Mouse (Mus musculus) cortical plate, adult 2 months (tissue): ENCODE results near the gene Kbtbd3.

Experiments used
- CTCF ChIP-seq: fragments of 200-500 bp; IDR thresholded peaks from 2 replicates; pipeline ENCODE4 v1.5.1; 2011; ENCODE audit warnings: mild to moderate bottlenecking, control low read depth, low read length; ENCODE audit not compliant: insufficient read depth; ENCODE audit errors: extremely low read depth
- POLR2A ChIP-seq: fragments of 200-500 bp; IDR thresholded peaks from 2 replicates; pipeline ENCODE4 v1.6.1; 2011; ENCODE audit warnings: mild to moderate bottlenecking, low read length, control low read depth; ENCODE audit not compliant: insufficient read depth; ENCODE audit errors: extremely low read depth

DNA sequence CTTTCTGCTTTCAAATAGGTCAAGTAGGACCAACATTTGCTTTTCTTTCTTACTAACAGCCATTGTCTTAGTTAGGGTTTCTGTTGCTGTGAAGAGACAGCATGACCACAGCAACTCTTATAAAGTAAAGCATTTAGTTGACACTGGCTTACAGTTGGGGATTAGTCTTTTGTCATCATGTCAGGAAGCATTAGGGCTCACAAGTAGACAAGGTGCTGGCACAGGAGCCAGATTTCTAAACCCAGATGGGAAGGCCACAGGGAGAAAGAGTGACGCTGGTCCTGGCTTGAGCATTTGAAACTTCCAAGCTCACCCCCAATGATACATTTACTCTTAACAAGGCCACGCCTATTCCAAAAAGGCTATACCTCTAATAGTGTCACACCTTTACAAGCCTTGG is 6.1 kb downstream of the Kbtbd3 start:
- TF ChIP-seq CTCF (no peak), POLR2A (no peak)
